Mouse (Mus musculus) neutrophil, adult 5-6 weeks (primary cell): ENCODE data around the gene Rad1. TPM values are rescaled to one million over a fixed set of nuclear protein-coding genes. Genes with fewer than 3 reads are reported as not detected.
A peak's percentile ranks its signal among the peaks of the same experiment; 100 is the strongest.
"Not testable (repeated sequence)": the region's sequence is repeated elsewhere in the genome, so short reads cannot be mapped to it uniquely, and the experiment has no call there.

Experiments used
- ATAC-seq: fragments of 151-379, 151-347 bp; 2 replicates; pipeline ENCODE4 v1.8.0; 2017; ENCODE audit warnings: mild to moderate bottlenecking, moderate TSS enrichment; ENCODE audit not compliant: insufficient number of reproducible peaks, poor library complexity, low FRiP score, severe bottlenecking; ENCODE audit errors: extremely low read depth
- total RNA-seq: library from RNA; stranded (forward); fragments of 200-1000 nt; gene quantifications from 2 replicates; pipeline ENCODE4 v1.2.3, GENCODE M21; 2017

The Rad1 gene
- 8.7 and 15.2 TPM in 2 replicates for total RNA-seq

DNA sequence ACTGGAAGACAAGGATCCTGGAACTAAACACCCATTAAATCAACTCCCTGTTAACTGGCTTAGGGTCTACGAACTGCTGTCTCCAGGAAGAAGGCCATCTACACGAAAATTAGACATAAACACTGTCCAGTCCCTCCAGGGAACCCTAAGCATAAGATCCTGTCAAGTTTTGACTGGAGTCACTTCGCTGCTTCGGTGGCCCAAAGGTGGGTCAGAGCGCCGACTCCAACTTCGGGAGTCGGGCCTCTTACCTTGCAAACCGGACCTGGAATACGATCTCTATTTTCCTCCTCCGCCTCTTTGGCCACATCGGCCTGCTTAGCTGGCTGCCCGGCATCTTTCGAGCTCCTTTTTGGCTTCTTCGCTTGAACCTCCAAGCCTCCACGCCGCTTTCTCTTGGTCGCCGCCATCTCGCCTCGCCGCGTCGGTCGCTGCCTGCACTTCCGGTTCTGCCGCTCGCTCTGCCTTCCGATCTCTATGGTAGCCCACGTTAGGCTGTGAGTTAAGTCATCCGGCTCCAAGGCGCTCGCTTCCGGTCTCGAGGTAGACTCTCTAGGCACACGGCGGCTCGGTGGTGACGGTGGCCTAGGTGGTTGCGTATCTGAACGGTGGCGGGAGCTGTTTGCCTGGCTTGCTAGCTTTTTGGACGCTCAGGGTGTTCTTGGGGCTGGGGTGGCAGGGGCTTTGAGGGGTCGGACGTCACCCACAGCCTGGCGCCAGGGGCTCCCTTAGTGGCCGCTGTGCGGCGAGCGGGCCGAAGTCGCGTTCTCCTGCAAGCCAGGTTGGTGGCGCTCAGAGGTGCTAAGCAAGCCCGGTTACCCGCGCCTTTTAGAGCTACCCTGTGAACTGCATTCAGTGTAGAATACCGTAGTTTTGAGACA is at the start of gene Rad1, which contains the start of gene Brix1:
Gene Rad1, plus strand, starts transcription at position 535 of the 881 bp plus-strand sequence.
Gene Brix1, minus strand, starts transcription at position 464 of the 881 bp plus-strand sequence.
- peak; percentile 100 for ATAC-seq

DNA sequence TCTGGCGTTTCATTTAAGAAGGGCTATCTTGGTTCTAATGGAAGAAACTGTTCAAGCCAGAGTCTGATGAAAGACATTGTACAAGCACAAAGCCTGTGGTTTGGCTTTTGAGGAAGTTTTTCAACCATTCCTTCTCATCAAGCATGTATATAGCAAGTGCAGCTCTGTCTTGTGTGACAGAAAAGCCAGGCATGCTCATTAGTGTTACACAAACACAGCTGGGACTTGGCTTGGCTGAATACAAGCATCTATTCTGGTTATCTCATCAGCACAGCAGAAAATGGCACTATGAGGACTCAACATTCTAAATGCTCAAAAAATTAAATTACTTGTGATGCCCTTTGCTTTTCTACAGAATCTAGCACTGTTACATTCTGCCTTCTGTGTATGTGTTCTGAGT is 48.9 kb upstream of the Rad1 start:
- ATAC-seq, result no peak

DNA sequence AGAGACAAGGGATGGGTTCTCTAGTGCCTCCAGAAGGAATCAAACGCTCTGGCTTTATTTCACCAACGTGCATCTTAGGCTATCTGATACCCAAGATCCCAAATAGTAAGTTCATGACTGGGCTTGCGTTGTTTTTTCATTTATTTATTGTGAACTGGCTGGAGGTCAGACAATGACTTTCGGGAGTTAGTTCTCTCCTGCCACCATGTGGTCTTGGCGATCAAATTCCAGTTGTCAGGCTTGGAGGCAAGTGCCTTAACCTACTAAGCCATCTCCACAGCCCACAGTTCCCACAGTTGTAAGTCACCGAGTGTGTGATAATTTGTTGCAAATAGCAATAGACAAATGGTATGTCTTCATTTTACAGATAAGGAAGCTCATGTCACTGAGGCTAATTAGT is 45.9 kb upstream of the Rad1 start:
- no peak for ATAC-seq

DNA sequence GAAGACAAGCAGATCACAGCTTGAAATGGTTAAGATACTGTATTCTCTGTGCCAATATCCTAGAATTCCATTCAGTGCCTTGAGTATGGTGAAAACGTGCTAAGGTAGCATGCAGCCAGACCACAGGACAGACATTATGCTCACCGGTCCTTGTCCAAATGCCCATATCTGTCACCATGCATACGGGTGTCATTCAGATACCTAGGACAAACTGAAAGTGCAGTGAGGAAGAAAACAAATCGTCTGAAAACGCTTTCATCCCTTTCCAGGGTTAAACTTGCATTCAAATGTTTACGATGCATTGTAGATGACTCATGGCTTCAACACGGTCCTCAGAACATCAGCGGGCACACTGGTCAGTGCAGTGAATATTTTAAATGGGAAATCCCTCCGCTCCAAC is 44.3 kb upstream of the Rad1 start:
- ATAC-seq, result no peak

DNA sequence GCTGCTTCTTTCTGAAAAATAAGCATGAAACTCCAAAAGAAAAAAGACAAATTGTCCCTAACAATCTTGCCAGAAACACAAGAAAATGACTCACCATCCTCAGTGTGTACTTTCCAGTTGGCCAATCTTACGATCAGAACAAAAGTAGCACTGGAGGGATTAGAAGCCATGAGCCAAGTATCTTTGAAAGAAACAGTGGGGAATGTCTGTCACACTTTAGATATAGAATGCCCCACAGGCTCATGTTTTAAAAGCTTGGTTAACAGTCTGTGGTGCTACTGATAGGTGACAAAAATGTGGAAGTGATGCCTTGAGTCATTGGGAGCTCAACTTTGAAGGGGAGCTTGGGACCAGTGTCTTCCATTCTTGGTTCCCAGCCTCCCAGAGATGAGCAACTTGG is 43.5 kb upstream of the Rad1 start:
- no peak for ATAC-seq

DNA sequence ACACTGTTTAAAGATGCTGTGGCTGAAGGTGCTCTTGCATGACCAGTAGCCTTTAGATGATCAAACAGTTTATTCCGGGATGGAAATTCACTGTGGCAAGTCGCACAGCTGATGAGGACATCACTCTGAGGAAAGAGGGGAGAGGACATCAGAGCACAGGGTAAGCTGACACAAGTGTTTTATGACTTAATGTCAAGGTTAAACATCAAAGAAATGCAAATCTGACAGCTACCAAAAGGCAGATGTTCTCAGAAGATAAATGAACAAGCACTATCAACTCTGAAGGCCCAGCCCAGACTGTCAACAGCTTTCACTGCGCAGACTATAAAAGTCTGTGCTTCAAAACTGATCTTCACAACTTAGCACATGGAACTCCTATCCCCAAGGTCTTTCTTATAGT is 38.7 kb upstream of the Rad1 start:
- no peak for ATAC-seq

DNA sequence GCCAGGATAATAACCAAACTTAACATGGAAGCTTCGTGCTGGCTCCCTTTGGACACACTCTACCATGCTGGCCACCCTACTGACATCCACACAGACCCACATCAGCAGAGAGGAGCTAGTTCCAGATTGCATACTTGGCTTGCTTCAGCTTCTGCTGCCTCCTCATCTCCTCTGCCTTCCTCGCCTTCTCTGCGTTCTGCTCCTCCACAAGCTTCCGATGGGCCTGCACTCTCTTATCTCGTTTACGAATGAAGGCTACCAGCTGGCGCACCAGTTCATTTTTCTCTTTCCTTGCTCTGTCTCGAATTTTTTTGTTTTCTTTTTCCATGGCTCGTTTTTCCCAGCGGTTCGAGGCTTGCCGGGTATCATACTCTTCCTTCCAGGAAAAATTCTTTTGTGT is 24.8 kb upstream of the Rad1 start:
- ATAC-seq, result no peak

DNA sequence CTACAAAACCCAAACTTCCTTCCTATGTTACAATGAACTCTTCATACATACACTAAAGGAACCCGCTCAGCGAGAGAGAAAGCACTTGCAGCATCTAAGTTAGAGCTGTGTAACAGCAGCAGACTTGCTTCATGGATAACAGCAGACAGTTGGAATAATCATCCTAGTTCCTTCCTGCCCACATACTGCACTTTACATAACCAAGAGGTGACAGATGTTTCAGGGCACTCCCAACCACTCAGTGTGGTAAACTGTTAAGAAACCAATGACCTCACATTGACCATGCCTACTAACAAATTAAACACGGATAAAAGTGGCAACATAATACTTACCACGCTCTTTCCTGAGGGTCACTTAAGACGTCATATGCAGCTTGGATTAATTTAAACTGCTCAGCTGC is 22.3 kb upstream of the Rad1 start:
- no peak for ATAC-seq

DNA sequence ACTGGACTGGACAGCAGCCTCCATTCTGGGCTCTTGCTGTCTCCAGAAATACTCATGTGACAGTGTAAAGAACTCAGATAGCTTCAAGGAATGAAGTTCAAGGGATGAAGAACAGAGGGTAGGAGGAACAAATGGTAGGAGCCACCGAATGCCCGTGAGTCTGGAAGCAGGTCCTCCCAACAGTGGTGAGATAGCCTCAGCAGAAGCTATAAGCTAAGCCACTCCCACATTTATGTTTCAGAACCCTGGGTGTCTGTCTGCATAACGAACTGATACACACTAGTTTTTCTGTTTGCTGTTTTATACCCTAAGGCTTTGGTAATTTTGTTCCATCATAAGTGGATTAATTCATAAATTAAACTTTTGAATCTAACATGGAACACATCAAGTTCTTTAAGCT is 21.1 kb upstream of the Rad1 start:
- ATAC-seq, result no peak

DNA sequence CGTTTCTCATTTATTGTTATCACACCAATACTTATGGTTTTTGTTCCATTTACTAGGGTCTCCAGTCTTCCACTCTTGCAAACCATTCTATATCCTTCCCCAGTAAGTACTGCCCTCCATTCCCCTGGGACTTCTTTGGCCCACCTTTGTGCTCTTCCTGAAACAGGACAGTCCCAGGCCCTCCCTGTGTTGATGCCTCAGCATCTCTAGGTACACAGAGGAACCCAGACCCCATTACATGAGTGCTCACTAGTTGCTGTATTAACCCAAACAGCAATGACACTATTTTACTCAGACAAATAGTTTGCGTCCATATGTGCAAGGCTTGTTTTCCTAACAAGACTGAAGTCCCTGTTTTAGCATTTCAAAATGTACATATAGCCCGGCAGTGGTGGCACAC is 17.1 kb upstream of the Rad1 start:
- ATAC-seq, result no peak

DNA sequence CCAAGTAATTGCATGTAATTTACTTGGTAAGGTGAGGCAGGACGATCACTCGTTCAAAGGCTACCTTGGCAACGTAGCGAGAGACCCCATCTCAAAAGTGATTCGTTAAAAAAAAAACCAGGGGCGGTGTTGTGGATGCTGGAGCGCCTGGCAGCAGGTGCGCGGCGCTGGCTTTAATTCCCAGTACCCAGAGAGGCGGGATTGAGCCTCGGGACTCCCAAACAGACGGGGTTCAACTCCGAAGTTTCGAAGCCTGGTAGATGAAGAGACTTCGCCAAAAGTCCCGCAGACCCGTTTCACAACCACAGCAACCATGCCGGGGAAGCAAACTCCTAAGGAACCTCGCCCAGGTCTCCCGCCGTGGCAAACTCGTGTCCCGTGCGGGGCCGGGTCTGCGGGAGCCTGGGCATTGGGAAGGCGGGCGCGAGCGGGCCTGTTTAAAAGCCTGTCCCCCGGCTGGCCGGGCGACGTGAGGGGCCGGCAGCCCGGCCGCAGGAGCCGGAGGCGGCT is 16.1 kb upstream of the Rad1 start:
- no peak for ATAC-seq

DNA sequence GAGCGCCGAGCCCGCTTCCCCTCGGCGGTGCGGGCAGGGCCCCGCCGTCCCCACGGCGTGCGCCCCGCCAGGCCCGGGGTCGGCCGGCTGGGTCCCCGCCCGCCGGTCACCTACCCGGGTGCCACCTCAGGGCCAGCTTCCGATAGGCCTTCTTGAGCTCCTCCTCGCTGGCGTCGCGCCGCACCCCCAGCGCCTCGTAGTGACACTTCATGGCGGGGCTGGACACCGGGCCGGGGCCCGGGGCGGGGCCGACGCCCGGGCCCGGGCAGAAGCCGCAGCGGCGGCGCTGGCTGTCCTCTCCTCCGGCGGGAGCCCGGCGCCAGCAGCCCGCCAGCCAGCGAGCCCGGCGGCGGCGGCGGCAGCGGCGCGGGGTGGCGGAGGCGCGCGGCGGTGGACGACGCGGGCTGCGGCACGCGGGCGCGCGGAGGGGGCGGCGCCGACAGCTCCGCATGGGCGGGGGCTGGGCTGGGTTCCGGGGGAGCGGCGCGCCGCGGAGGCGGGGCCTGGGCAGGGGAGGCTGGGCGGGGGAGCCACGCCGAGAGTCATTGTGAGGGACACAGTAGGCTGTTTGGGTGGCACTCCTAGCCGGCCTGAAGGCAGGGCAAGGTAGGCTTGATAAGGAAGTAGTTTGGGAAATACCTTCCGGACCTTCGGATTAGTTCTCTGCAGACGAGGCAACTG is 15.5 kb upstream of the Rad1 start, which contains the start of gene Dnajc21:
Gene Dnajc21, minus strand, starts transcription at position 366 of the 681 bp plus-strand sequence.
- peak; percentile 91 for ATAC-seq

DNA sequence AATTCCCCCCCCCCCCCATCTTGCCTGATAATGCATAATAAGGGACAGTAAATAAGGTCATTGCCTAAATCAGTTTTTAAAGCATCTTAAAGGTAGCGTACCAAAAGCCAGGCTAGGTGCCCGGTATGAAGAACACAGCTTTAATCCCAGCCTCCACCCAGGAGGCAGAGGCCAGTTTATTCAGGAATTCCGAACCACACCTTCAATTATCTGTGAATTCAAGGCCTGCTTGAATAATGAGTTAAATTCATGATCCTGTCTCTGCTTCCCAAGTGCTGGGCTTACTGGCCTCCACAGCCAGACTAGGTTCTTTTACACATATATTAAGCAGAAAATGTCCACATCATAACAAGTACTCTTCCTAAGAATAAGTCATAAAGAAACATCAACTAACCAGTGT is 14.9 kb upstream of the Rad1 start:
- ATAC-seq, result no peak

DNA sequence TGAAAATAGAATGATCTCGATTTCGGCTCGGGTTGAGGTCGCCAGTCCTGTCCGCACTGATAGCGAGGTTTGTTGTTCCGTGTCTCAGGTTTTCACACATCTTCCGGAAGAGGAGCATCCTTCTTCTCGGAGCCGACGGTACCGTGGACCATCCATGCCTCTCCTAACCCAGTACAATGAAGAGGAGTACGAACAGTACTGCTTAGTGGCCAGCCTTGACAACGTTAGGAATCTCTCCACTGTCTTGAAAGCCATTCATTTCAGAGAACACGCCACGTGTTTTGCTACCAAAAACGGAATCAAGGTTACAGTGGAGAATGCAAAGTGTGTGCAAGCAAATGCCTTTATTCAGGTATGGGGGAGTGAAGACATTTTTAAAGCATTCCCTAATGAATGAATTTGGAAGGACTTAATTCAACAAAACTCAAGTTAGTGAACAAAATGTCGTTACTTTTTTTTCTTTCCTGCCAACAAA is 584 bp downstream of the Rad1 start:
- ATAC-seq, result no peak

DNA sequence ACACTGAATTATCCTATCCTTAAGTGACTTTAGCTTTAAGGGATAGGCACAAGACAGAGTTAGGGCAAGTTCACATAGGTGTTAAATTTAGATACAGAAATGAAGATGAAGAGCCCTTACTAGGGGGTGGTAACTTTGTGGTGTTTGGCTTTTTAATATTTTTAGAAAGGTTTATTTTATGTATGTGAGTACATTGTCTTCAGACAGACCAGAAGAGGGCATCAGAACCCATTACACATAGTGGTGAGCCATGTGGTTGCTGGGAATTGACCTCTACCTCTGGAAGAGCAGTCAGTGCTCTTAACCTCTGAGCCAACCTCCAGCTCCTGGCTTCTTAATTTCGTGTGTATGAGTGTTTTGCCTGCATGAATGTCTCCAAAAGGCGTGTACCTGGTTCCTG is 1.4 kb downstream of the Rad1 start:
- no peak for ATAC-seq

DNA sequence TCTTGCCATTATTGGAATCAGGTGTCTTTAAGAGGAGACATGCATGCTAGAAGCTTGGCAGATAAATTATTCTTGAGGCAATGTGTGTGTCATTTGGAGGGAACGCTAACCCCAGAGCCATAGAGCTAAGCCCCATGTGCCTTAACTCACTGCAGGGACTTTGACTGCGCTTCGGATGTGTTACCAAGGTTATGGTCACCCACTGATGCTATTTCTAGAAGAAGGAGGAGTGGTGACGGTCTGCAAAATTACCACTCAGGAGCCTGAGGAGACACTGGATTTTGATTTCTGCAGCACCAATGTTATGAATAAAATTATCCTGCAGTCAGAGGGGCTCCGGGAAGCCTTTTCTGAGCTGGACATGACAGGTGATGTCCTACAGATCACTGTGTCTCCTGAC is 4.3 kb downstream of the Rad1 start:
- no peak for ATAC-seq

DNA sequence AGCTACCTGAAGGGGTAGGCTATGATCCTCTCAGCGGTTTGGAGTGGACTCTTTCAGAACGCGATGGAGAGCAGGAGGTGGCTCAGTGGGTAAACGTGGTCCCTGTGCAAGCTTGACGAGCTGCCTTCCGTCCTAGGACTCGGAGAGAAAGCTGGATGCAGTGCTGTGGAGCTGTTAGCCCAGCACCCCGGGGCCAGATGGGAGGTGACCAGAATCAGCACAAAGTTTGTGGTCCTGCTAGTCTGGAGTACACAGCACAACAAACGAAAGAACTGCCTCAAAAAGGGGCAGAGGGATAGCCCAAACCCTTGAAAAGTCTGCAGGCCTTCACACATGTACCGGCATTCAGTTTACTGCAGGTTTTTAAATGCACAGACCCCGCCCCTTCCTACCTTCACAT is 10.1 kb downstream of the Rad1 start:
- no peak for ATAC-seq

DNA sequence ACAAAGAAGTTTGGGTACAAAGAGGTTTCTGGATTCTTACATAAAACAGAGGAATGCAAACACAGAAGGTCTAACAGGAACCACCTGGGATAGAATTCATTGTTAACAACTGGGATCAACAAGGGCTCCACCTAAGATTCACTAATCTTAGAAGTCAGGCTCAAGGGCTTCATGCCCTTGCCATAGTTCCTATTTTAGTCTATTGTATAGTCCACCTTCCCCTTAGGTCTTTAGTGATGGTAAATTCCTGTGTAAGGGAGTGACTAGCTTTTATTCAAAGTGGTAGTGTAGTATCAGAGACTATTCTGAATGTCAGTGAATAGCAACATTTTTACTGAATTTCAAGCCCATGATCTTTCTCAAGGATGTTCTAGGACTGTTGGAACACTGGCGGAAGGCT is 10.9 kb downstream of the Rad1 start:
- not testable (repeated sequence) for ATAC-seq

DNA sequence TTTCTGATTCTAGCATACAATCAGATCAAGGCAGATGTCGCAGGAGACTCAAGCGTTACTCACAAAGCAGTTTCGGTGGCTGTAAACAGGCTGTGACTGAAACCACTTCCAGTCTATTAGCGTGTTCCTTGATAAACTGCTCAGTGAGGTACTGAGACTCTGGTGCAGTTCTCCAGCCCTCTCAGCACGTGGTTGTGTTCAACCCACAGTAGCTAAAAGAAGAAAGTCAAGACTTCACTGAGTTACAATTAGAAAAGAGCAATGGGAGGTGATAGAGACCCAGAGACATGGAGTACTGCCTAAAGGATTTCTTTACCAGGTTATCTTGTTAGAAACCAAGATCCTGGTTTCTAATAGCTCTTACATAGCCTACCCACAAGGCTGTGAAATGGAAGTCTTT is 13.8 kb downstream of the Rad1 start:
- no peak for ATAC-seq

DNA sequence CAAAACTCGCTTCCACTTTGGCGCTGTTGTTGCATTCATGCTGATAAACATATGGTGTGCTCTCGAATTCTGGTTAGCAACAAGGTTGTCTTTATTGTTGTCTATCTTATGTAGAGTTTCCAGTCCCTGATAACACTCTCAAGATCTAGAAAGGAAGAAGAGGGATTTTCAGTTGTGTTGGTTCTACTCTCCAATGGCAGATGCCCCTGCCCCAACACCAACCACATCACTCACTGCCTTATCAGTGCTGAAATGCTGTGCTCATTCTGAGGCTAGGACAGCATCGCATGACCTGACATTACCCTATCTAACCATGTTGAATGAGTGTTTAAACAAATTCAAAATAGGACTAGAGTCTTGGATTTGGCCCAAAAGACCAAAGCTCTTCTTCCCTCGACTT is 14.2 kb downstream of the Rad1 start:
- ATAC-seq, result no peak
